Mouse (Mus musculus): ENCODE data around the gene Tmem221.

DNA sequence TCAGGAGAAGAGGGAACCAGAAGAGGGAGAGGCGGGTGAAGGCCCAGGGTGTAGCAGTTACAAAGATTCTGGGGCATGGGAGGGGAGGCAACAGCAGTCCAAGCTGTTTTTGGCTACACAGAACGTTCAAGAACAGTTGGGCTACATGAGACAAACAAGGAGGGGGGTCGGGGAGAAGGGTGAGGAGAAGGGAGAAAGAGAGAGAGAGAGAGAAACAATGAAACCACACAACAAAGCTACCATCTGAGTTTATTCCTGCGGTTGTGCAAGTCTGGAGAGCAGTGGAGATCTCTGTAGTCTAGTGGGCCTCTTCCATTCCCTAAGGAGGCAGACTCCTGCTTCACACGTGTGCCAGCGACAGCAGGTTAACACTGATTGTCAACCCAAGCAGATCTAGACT, 4.7 kb downstream of the Tmem221 start:
- TF ChIP-seq CTCF (IDR thresholded peaks at IDR 0.05; ENCODE audit: extremely low read depth, insufficient read depth, low read length) (no peak), POLR2A (IDR thresholded peaks at IDR 0.05; ENCODE audit: extremely low read depth, insufficient read depth, low read length) (no peak)
